16 mouse cellular contexts compared by ENCODE assay signal in genomic region chr5:118204675-118205440, GRCm38 (mm10). TPM values are rescaled to one million over a fixed set of nuclear protein-coding genes. Genes with fewer than 3 reads are reported as not detected.
DNase-seq lines count a peak whose midpoint lies in the region; ATAC-seq and TF ChIP-seq lines count a peak whose summit lies in the region.
"Had no signal": no experiment of that assay in that cellular context is flagged by ENCODE, and none has a peak within 500 bp of the region (broad histone marks: within the 10 kb centered on the region; RNA-seq: fewer than 3 reads in every experiment).

No protein-coding gene starts in this region.

- H3K9me3 ChIP-seq in hindbrain, embryonic 13.5 days: no peaks in the 10 kb centered on the region
- H3K9me3 ChIP-seq: lung, embryonic 15.5 days had no signal

- H3K36me3 ChIP-seq in C2C12 (ENCODE audit: control insufficient read depth, insufficient read depth): no peaks in the 10 kb centered on the region
- H3K36me3 ChIP-seq in hindbrain, embryonic 13.5 days: peaks cover 43% of the 10 kb centered on the region
- H3K36me3 ChIP-seq: lung, embryonic 15.5 days had no signal

- peak; percentile 32 for DNase-seq in adrenal gland, adult 2 months
- no peak for DNase-seq in adrenal gland, postnatal 10 days
- DNase-seq in kidney, postnatal 10 days: peak; percentile 74
- DNase-seq in layer of hippocampus, adult 11-12 months (ENCODE audit: low spot score): no peak
- no peak for DNase-seq in right cerebral cortex, postnatal 36 days (ENCODE audit: low spot score in 2 of 2)
- DNase-seq in heart, adult 8-10 months (ENCODE audit: low spot score): no peak
- DNase-seq: cerebellum, adult 8-10 months; gastrocnemius, postnatal 25 days; heart, postnatal 36 days; right cerebral cortex, postnatal 14 days had no signal

- 58% methylated on average over 16 of the region's 16 CpGs for WGBS in hindbrain, embryonic 13.5 days

- no peak overlapping the region for H3K4me2 ChIP-seq in hindbrain, embryonic 13.5 days
- H3K4me2 ChIP-seq: heart, embryonic 11.5 days; lung, embryonic 15.5 days had no signal

- H3K4me1 ChIP-seq in hindbrain, embryonic 13.5 days (replicated peaks): peaks cover 21% of the 10 kb centered on the region
- H3K4me1 ChIP-seq: lung, embryonic 15.5 days had no signal

- no peak overlapping the region for H3K4me3 ChIP-seq in C2C12 (ENCODE audit: insufficient read depth, poor library complexity, severe bottlenecking)
- no peak overlapping the region for H3K4me3 ChIP-seq in hindbrain, embryonic 13.5 days
- H3K4me3 ChIP-seq: lung, embryonic 15.5 days had no signal

- no peak for TF ChIP-seq CTCF in C2C12 (IDR thresholded peaks at IDR 0.05; ENCODE audit: control insufficient read depth, insufficient read depth, insufficient read length)

- no peak overlapping the region for H3K9ac ChIP-seq in hindbrain, embryonic 13.5 days
- H3K9ac ChIP-seq: lung, embryonic 15.5 days had no signal

- ATAC-seq in hindbrain, embryonic 13.5 days (ENCODE audit: low FRiP score): no peak
- ATAC-seq: intestine, postnatal 0 days had no signal

- no peak overlapping the region for H3ac ChIP-seq in C2C12 (ENCODE audit: control insufficient read depth, insufficient read length, low read depth)

- no peaks in the 10 kb centered on the region for H3K79me2 ChIP-seq in C2C12 (ENCODE audit: control insufficient read depth, insufficient read depth)

- peak overlapping the region; percentile 2; the same call in 1 of the 2 replicates for H3K27ac ChIP-seq in hindbrain, embryonic 13.5 days
- H3K27ac ChIP-seq: lung, embryonic 15.5 days had no signal

- no peaks in the 10 kb centered on the region for H3K79me3 ChIP-seq in C2C12 (ENCODE audit: low read depth)

- H3K27me3 ChIP-seq in C2C12 (ENCODE audit: control insufficient read depth, insufficient read depth, insufficient read length): peaks cover 42% of the 10 kb centered on the region
- 0 out of 2 replicates have a peak, but pooled peaks cover 3% of the 10 kb centered on the region for H3K27me3 ChIP-seq in hindbrain, embryonic 13.5 days
- H3K27me3 ChIP-seq: lung, embryonic 15.5 days had no signal

TF ChIP-seq in C2C12, 6 proteins besides CTCF, POLR2A, EP300 and RAD21:
- TF ChIP-seq CEBPB (IDR thresholded peaks at IDR 0.05; ENCODE audit: low read depth): peak; percentile 32
- TF ChIP-seq MYOD1 (IDR thresholded peaks at IDR 0.05; ENCODE audit: control insufficient read depth, insufficient read length, low read depth): no peak
- no peak for TF ChIP-seq MAX (IDR thresholded peaks at IDR 0.05)
- no peak for TF ChIP-seq MYOG (IDR thresholded peaks at IDR 0.05; ENCODE audit: control insufficient read depth, extremely low read depth, insufficient read length)
- TF ChIP-seq FOSL1 (IDR thresholded peaks at IDR 0.05; ENCODE audit: insufficient read depth, low read length, poor library complexity, severe bottlenecking): no peak
- TF ChIP-seq USF1 (IDR thresholded peaks at IDR 0.05; ENCODE audit: low read depth): no peak
TF ChIP-seq in C2C12: peak in this region for 1.

RNA-seq across cellular contexts. Expression of gene Rnft2, which starts 40.1 kb away (rescaled TPM):
- total RNA-seq in adrenal gland, adult 2 months (2021): 1 to 10 TPM; 3.7 to 4.2 TPM
- 9.2 TPM in 2 replicates for polyA plus RNA-seq in adrenal gland, adult 2 months (2012; rRNA removed)
- 1 to 10 TPM; 4.0 to 5.5 TPM for total RNA-seq in adrenal gland, postnatal 10 days (2021)
- polyA plus RNA-seq in C2C12 (2012; fragmentation: generic; extraction: Trizol): 1.1 TPM
- 9.8 and 12.2 TPM in 2 replicates for polyA plus RNA-seq in hindbrain, embryonic 13.5 days (2015; fragmentation: Nextera tagmentation; extraction: Ambion mirVana)
- 1 to 10 TPM; 1.8 to 2.3 (median 2.0) TPM for total RNA-seq in heart, adult 8-10 months (2022)

RNA-seq across cellular contexts. Expression of gene 2410131K14Rik, which starts 40.2 kb away (rescaled TPM):
- 1 to 10 TPM; 5.3 to 8.1 TPM for total RNA-seq in adrenal gland, adult 2 months (2021)
- polyA plus RNA-seq in adrenal gland, adult 2 months (2012; rRNA removed): 5.3 and 6.2 TPM in 2 replicates
- 1 to 10 TPM; 7.7 to 8.6 TPM for total RNA-seq in adrenal gland, postnatal 10 days (2021)
- polyA plus RNA-seq in C2C12 (2012; fragmentation: generic; extraction: Trizol): 5.9 TPM
- 14.5 and 15.5 TPM in 2 replicates for polyA plus RNA-seq in hindbrain, embryonic 13.5 days (2015; fragmentation: Nextera tagmentation; extraction: Ambion mirVana)
- total RNA-seq in heart, adult 8-10 months (2022): 10 to 100 TPM in 1 of 4 experiments, 1 to 10 TPM in 3; 9.2 to 11.5 (median 9.7) TPM

RNA-seq across cellular contexts. Expression of gene Hrk, which starts 40.4 kb away (rescaled TPM):
- total RNA-seq in adrenal gland, adult 2 months (2021): not detected
- polyA plus RNA-seq in adrenal gland, adult 2 months (2012; rRNA removed): not detected in 2 replicates
- total RNA-seq in adrenal gland, postnatal 10 days (2021): under 1 TPM; 0.33 to 0.91 TPM
- not detected for polyA plus RNA-seq in C2C12 (2012; fragmentation: generic; extraction: Trizol)
- 2.3 and 2.6 TPM in 2 replicates for polyA plus RNA-seq in hindbrain, embryonic 13.5 days (2015; fragmentation: Nextera tagmentation; extraction: Ambion mirVana)
- under 1 TPM; 0.23 to 0.46 (median 0.36) TPM for total RNA-seq in heart, adult 8-10 months (2022)
- total RNA-seq: megakaryocyte, adult 5-6 weeks had no signal
- polyA plus RNA-seq: heart, embryonic 11.5 days had no signal

RNA-seq across cellular contexts. Expression of gene Fbxw8, which starts 49.6 kb away (rescaled TPM):
- total RNA-seq in adrenal gland, adult 2 months (2021): 10 to 100 TPM; 36.0 to 50.1 TPM
- 51.8 and 54.6 TPM in 2 replicates for polyA plus RNA-seq in adrenal gland, adult 2 months (2012; rRNA removed)
- total RNA-seq in adrenal gland, postnatal 10 days (2021): 10 to 100 TPM; 51.8 to 53.4 TPM
- polyA plus RNA-seq in C2C12 (2012; fragmentation: generic; extraction: Trizol): 72.5 TPM
- polyA plus RNA-seq in hindbrain, embryonic 13.5 days (2015; fragmentation: Nextera tagmentation; extraction: Ambion mirVana): 22.8 and 23.7 TPM in 2 replicates
- 10 to 100 TPM; 34.9 to 37.7 (median 36.6) TPM for total RNA-seq in heart, adult 8-10 months (2022)

Comparison
In these comparisons a context has a peak if more than half of its experiments do, and no peak if none do; other contexts are left out.
1. DNase-seq: peak in adrenal gland, adult 2 months (single experiment) and kidney, postnatal 10 days (single experiment); none in adrenal gland, postnatal 10 days (single experiment), layer of hippocampus, adult 11-12 months (single experiment), right cerebral cortex, postnatal 36 days (0 of 2) and heart, adult 8-10 months (single experiment).